Mouse (Mus musculus) stomach, embryonic 14.5 days (tissue): Measurements from ENCODE around the gene Bri3bp. TPM values are rescaled to one million over a fixed set of nuclear protein-coding genes. Genes with fewer than 3 reads are reported as not detected.
A peak's percentile ranks its signal among the peaks of the same experiment; 100 is the strongest.

Experiments used
- ATAC-seq: fragments of 200-750 bp; cut with Nextera tagmentation; 2 replicates; pipeline ENCODE4 v1.8.0; 2017; ENCODE audit warnings: low read depth, moderate TSS enrichment; ENCODE audit not compliant: insufficient number of reproducible peaks, insufficient read depth, low FRiP score
- H3K27ac ChIP-seq: fragments of 300-500 bp; sonication (generic); 2 replicates; pipeline ENCODE4 v1.5.1; 2014; ENCODE audit warnings: mild to moderate bottlenecking, low read length, moderate library complexity, mixed read lengths
- H3K27me3 ChIP-seq: fragments of 300-500 bp; sonication (generic); 2 replicates; pipeline ENCODE4 v1.6.1; 2014; ENCODE audit warnings: low read length, control low read depth, mixed read lengths; ENCODE audit not compliant: control insufficient read depth, insufficient read depth
- H3K36me3 ChIP-seq: fragments of 300-500 bp; sonication (generic); 2 replicates; pipeline ENCODE4 v1.6.1; 2014; ENCODE audit warnings: mild to moderate bottlenecking, control low read depth, low read length, moderate library complexity, mixed read lengths; ENCODE audit not compliant: control insufficient read depth, insufficient read depth
- H3K4me1 ChIP-seq: fragments of 300-500 bp; sonication (generic); 2 replicates; pipeline ENCODE4 v1.6.1; 2014; ENCODE audit warnings: low read length, control low read depth, mixed read lengths; ENCODE audit not compliant: control insufficient read depth, insufficient read depth
- H3K4me2 ChIP-seq: fragments of 300-500 bp; sonication (generic); replicated peaks from 2 replicates; pipeline ENCODE4 v1.6.1; 2014; ENCODE audit warnings: low read depth, low read length, control low read depth
- H3K4me3 ChIP-seq: fragments of 300-500 bp; sonication (generic); 2 replicates; pipeline ENCODE4 v1.5.1; 2014; ENCODE audit warnings: low read depth, low read length, control low read depth
- H3K9ac ChIP-seq: fragments of 300-500 bp; sonication (generic); replicated peaks from 2 replicates; pipeline ENCODE4 v1.6.1; 2014; ENCODE audit warnings: low read depth, mild to moderate bottlenecking, control low read depth, low read length, moderate library complexity, mixed read lengths
- H3K9me3 ChIP-seq: fragments of 300-500 bp; sonication (generic); 2 replicates; pipeline ENCODE4 v1.6.1; 2016; ENCODE audit warnings: low read depth, low read length, control low read depth; ENCODE audit not compliant: control insufficient read depth
- WGBS: fragments of 180-500 bp; shearing (Covaris S2); extraction: QIAGEN DNeasy Blood & Tissue Kit; methylation state at CpG from one replicate; pipeline ENCODE4 v1.1.7; 2014; 5-methylcytosine and 5-hydroxymethylcytosine counted together
- polyA plus RNA-seq: library from polyadenylated mRNA; unstranded; fragments of >200 nt; fragmentation: Nextera tagmentation; extraction: Ambion mirVana; gene quantifications from 2 replicates; pipeline ENCODE4 v1.2.1, GENCODE M21; 2014

Bri3bp gene
- polyA plus RNA-seq, 1 experiment from 2014 or later, result 34.1 TPM

GRCm38 (mm10) chr5:125452573-125452972, 11.2 kb downstream of the Bri3bp start:
- Histone ChIP-seq H3K9ac (no peak overlapping the region), H3K9me3 (no peaks in the 10 kb centered on the region), H3K27me3 (no peaks in the 10 kb centered on the region), H3K4me3 (no peak overlapping the region), H3K4me2 (no peak overlapping the region), H3K27ac (no peak overlapping the region), H3K4me1 (no peaks in the 10 kb centered on the region), H3K36me3 (peaks cover 22% of the 10 kb centered on the region; the same call in 1 of the 2 replicates)
- 85% methylated on average over 9 of the region's 9 CpGs for WGBS
- no peak for ATAC-seq

GRCm38 (mm10) chr5:125456100-125456499, 14.7 kb downstream of the Bri3bp start:
- H3K9me3 ChIP-seq, result no peaks in the 10 kb centered on the region
- peaks cover 22% of the 10 kb centered on the region; the same call in 1 of the 2 replicates for H3K36me3 ChIP-seq
- H3K27me3 ChIP-seq, result no peaks in the 10 kb centered on the region
- H3K27ac ChIP-seq, result no peak overlapping the region
- H3K4me1 ChIP-seq, result no peaks in the 10 kb centered on the region
- no peak overlapping the region for H3K9ac ChIP-seq
- H3K4me2 ChIP-seq, result no peak overlapping the region
- ATAC-seq, result no peak
- no peak overlapping the region for H3K4me3 ChIP-seq
- WGBS, result 92% methylated on average over 6 of the region's 6 CpGs

GRCm38 (mm10) chr5:125457538-125457937, 16.2 kb downstream of the Bri3bp start:
- Histone ChIP-seq H3K27ac (no peak overlapping the region), H3K4me2 (no peak overlapping the region), H3K9ac (no peak overlapping the region), H3K27me3 (no peaks in the 10 kb centered on the region), H3K4me3 (no peak overlapping the region), H3K36me3 (peaks cover 19% of the 10 kb centered on the region; the same call in 1 of the 2 replicates), H3K9me3 (no peaks in the 10 kb centered on the region), H3K4me1 (no peaks in the 10 kb centered on the region)
- WGBS, result 90% methylated on average over 6 of the region's 6 CpGs
- no peak for ATAC-seq

- WGBS, result 76% methylated on average over 3 of the region's 3 CpGs
- H3K36me3 ChIP-seq, result 0 out of 2 replicates have a peak, but pooled peaks cover 3% of the 10 kb centered on the region
- H3K27ac ChIP-seq, result no peak overlapping the region
- ATAC-seq, result no peak
- H3K4me2 ChIP-seq, result no peak overlapping the region
- no peaks in the 10 kb centered on the region for H3K9me3 ChIP-seq
- H3K9ac ChIP-seq, result no peak overlapping the region
- no peak overlapping the region for H3K4me3 ChIP-seq
- no peaks in the 10 kb centered on the region for H3K27me3 ChIP-seq
- H3K4me1 ChIP-seq, result peaks cover 4% of the 10 kb centered on the region; the same call in 1 of the 2 replicates
These were observed 19.2 kb downstream of the Bri3bp start for GRCm38 (mm10) chr5:125460574-125460973.

- no peaks in the 10 kb centered on the region for H3K9me3 ChIP-seq
- H3K27me3 ChIP-seq, result no peaks in the 10 kb centered on the region
- ATAC-seq, result no peak
- H3K4me3 ChIP-seq, result no peak overlapping the region
- peaks cover 4% of the 10 kb centered on the region; the same call in 1 of the 2 replicates for H3K4me1 ChIP-seq
- H3K36me3 ChIP-seq, result no peaks in the 10 kb centered on the region
- H3K4me2 ChIP-seq, result no peak overlapping the region
- no peak overlapping the region for H3K9ac ChIP-seq
- WGBS, result 51% methylated on average over 10 of the region's 10 CpGs
- H3K27ac ChIP-seq, result no peak overlapping the region
These were observed 20.6 kb downstream of the Bri3bp start for GRCm38 (mm10) chr5:125461868-125462445.

- Histone ChIP-seq H3K4me3 (peak overlapping the region; percentile 34; the same call in 1 of the 2 replicates), H3K4me2 (peak overlapping the region; percentile 45), H3K9me3 (no peaks in the 10 kb centered on the region), H3K4me1 (peaks cover 4% of the 10 kb centered on the region; the same call in 1 of the 2 replicates), H3K36me3 (no peaks in the 10 kb centered on the region), H3K27me3 (no peaks in the 10 kb centered on the region), H3K9ac (no peak overlapping the region), H3K27ac (no peak overlapping the region)
- no peak for ATAC-seq
- 30% methylated on average over 7 of the region's 7 CpGs for WGBS
These were observed 23.8 kb downstream of the Bri3bp start for GRCm38 (mm10) chr5:125465192-125465591.

- Histone ChIP-seq H3K27me3 (no peaks in the 10 kb centered on the region), H3K9ac (no peak overlapping the region), H3K4me1 (peaks cover 4% of the 10 kb centered on the region; the same call in 1 of the 2 replicates), H3K4me2 (peak overlapping the region; percentile 45), H3K36me3 (no peaks in the 10 kb centered on the region), H3K27ac (0 out of 2 replicates have a peak overlapping the region, but pooled peaks have one; percentile 48), H3K9me3 (no peaks in the 10 kb centered on the region), H3K4me3 (peak overlapping the region; percentile 34)
- peak; percentile 100 for ATAC-seq
- WGBS, result under 1% methylated on average over 25 of the region's 25 CpGs
These were observed 24.3 kb downstream of the Bri3bp start for GRCm38 (mm10) chr5:125465701-125466106.

- H3K4me2 ChIP-seq, result no peak overlapping the region
- H3K9ac ChIP-seq, result no peak overlapping the region
- H3K36me3 ChIP-seq, result no peaks in the 10 kb centered on the region
- no peak overlapping the region for H3K4me3 ChIP-seq
- no peaks in the 10 kb centered on the region for H3K27me3 ChIP-seq
- H3K9me3 ChIP-seq, result no peaks in the 10 kb centered on the region
- H3K27ac ChIP-seq, result no peak overlapping the region
- ATAC-seq, result no peak
- WGBS, result 84% methylated on average over 5 of the region's 5 CpGs
- H3K4me1 ChIP-seq, result peaks cover 4% of the 10 kb centered on the region; the same call in 1 of the 2 replicates
These were observed 25.1 kb downstream of the Bri3bp start for GRCm38 (mm10) chr5:125466483-125466882.

GRCm38 (mm10) chr5:125467261-125467660, 25.9 kb downstream of the Bri3bp start:
- no peak for ATAC-seq
- Histone ChIP-seq H3K9ac (no peak overlapping the region), H3K9me3 (no peaks in the 10 kb centered on the region), H3K27me3 (no peaks in the 10 kb centered on the region), H3K36me3 (no peaks in the 10 kb centered on the region), H3K27ac (no peak overlapping the region), H3K4me1 (peaks cover 4% of the 10 kb centered on the region; the same call in 1 of the 2 replicates), H3K4me2 (no peak overlapping the region), H3K4me3 (no peak overlapping the region)
- WGBS, result 88% methylated on average over 14 of the region's 14 CpGs
